Mouse (Mus musculus) erythroblast, adult 5-6 weeks (primary cell): Measurements from ENCODE around the gene Prg2. TPM values are rescaled to one million over a fixed set of nuclear protein-coding genes. Genes with fewer than 3 reads are reported as not detected.

Source experiments
- ATAC-seq: replicated peaks from 2 replicates; pipeline ENCODE4 v1.8.0; 2016; ENCODE audit warnings: moderate number of reproducible peaks, mild to moderate bottlenecking, moderate TSS enrichment, inconsistent platforms; ENCODE audit not compliant: poor library complexity, low FRiP score, severe bottlenecking
- total RNA-seq, 2 experiments: library from RNA; stranded (forward) in 1 of 2; stranded (reverse) in 1 of 2; fragments of 150-400 nt in 1 of 2; fragments of 200-764, 138-1000 nt in 1 of 2; gene quantifications; 2 replicates each; pipeline versions ENCODE4 v1.2.3 to v1.2.4; 2015 to 2017; ENCODE audit warnings: low replicate concordance in 2 of 2

Prg2 gene
- total RNA-seq (2015; ENCODE audit: low replicate concordance) (140 and 215 TPM in 2 replicates), total RNA-seq (2017; ENCODE audit: low replicate concordance) (429 and 503 TPM in 2 replicates)

GRCm38 (mm10) chr2:84980188-84980587 lies at the start of gene Prg2:
Gene Prg2, plus strand, starts transcription at chr2:84980461.
- no peak for ATAC-seq

- ATAC-seq = no peak
Observed at GRCm38 (mm10) chr2:84933992-84934648, 46.1 kb upstream of the Prg2 start.

GRCm38 (mm10) chr2:84934649-84935007 lies 45.6 kb upstream of the Prg2 start:
- ATAC-seq = no peak

GRCm38 (mm10) chr2:84935065-84935464 lies 45.2 kb upstream of the Prg2 start:
- no peak for ATAC-seq

- ATAC-seq = peak; percentile 61
Observed at GRCm38 (mm10) chr2:84936474-84937429, 43.5 kb upstream of the Prg2 start, which contains the start of gene Slc43a3. Gene Slc43a3, plus strand, starts transcription at chr2:84936579.

GRCm38 (mm10) chr2:84937491-84938150 lies 42.6 kb upstream of the Prg2 start:
- 0 out of 2 replicates have a peak, but pooled peaks have one; percentile 1 for ATAC-seq

- ATAC-seq = peak; percentile 82
Observed at GRCm38 (mm10) chr2:84938249-84938946, 41.9 kb upstream of the Prg2 start.

GRCm38 (mm10) chr2:84939306-84939705 lies 41.0 kb upstream of the Prg2 start:
- no peak for ATAC-seq

- peak; percentile 45 for ATAC-seq
Observed at GRCm38 (mm10) chr2:84939711-84940110, 40.5 kb upstream of the Prg2 start.

GRCm38 (mm10) chr2:84941332-84941731 lies 38.9 kb upstream of the Prg2 start:
- ATAC-seq = no peak

GRCm38 (mm10) chr2:84941795-84942194 lies 38.5 kb upstream of the Prg2 start:
- no peak for ATAC-seq

- ATAC-seq = peak; percentile 69
Observed at GRCm38 (mm10) chr2:84947154-84947771, 33.0 kb upstream of the Prg2 start.

- ATAC-seq = no peak
Observed at GRCm38 (mm10) chr2:84948252-84948651, 32.0 kb upstream of the Prg2 start.

GRCm38 (mm10) chr2:84948721-84949120 lies 31.5 kb upstream of the Prg2 start:
- no peak for ATAC-seq

GRCm38 (mm10) chr2:84951027-84951426 lies 29.2 kb upstream of the Prg2 start:
- no peak for ATAC-seq

- no peak for ATAC-seq
Observed at GRCm38 (mm10) chr2:84952251-84952650, 28.0 kb upstream of the Prg2 start.

- ATAC-seq = no peak
Observed at GRCm38 (mm10) chr2:84952693-84953092, 27.6 kb upstream of the Prg2 start.

- ATAC-seq = no peak
Observed at GRCm38 (mm10) chr2:84955435-84955834, 24.8 kb upstream of the Prg2 start.

- ATAC-seq = peak; percentile 73
Observed at GRCm38 (mm10) chr2:84956274-84956673, 24.0 kb upstream of the Prg2 start.
